Mouse (Mus musculus) cerebellum, postnatal 4 days (tissue): ENCODE results near the gene Avpi1.
"Not testable (repeated sequence)": the region's sequence is repeated elsewhere in the genome, so short reads cannot be mapped to it uniquely, and the experiment has no call there.

Experiments used
- DNase-seq, 2 experiments: peaks; one replicate each; pipeline ENCODE4 v3.0.0; 2022; ENCODE audit warnings: low spot score in 2 of 2, mixed read lengths in 1 of 2

Gene Avpi1

GRCm38 (mm10) chr19:42115783-42116335, 13.0 kb downstream of the Avpi1 start:
- DNase-seq: no peak

- DNase-seq: no peak
Measured at GRCm38 (mm10) chr19:42104681-42105080, 24.2 kb downstream of the Avpi1 start.

GRCm38 (mm10) chr19:42099406-42099805, 29.5 kb downstream of the Avpi1 start:
- no peak for DNase-seq

GRCm38 (mm10) chr19:42090637-42091141, 38.2 kb downstream of the Avpi1 start:
- DNase-seq: no peak

GRCm38 (mm10) chr19:42089748-42090595, 38.9 kb downstream of the Avpi1 start, which contains the start of gene Pi4k2a:
TSS of gene Pi4k2a (plus strand) at chr19:42090470.
- peak; percentile 90 to 96 for DNase-seq

- peak in 1 of 2 experiments; percentile 45 for DNase-seq
Measured at GRCm38 (mm10) chr19:42089103-42089747, 39.6 kb downstream of the Avpi1 start.

GRCm38 (mm10) chr19:42086166-42086565, 42.7 kb downstream of the Avpi1 start, which contains the start of gene Morn4:
TSS of gene Morn4 (minus strand) at chr19:42086357.
- DNase-seq: peak; percentile 87 to 92

- no peak for DNase-seq
Measured at GRCm38 (mm10) chr19:42085690-42086089, 43.2 kb downstream of the Avpi1 start.

GRCm38 (mm10) chr19:42081613-42082012, 47.2 kb downstream of the Avpi1 start:
- not testable (repeated sequence) for DNase-seq

GRCm38 (mm10) chr19:42080469-42080868, 48.4 kb downstream of the Avpi1 start:
- DNase-seq: no peak

GRCm38 (mm10) chr19:42079950-42080349, 48.9 kb downstream of the Avpi1 start:
- no peak for DNase-seq

- no peak for DNase-seq
Measured at GRCm38 (mm10) chr19:42079006-42079405, 49.9 kb downstream of the Avpi1 start.

GRCm38 (mm10) chr19:42078566-42078965, 50.3 kb downstream of the Avpi1 start:
- DNase-seq: no peak

GRCm38 (mm10) chr19:42075992-42076391, 52.9 kb downstream of the Avpi1 start:
- DNase-seq: no peak

GRCm38 (mm10) chr19:42075051-42075450, 53.8 kb downstream of the Avpi1 start:
- no peak for DNase-seq
